Mouse (Mus musculus) bone marrow macrophage, adult 2 months (primary cell): ENCODE measurements around the gene Fads2.

ENCODE experiments used
- CTCF ChIP-seq: IDR thresholded peaks from 2 replicates; pipeline ENCODE4 v1.5.1; 2012; ENCODE audit warnings: low read depth, mild to moderate bottlenecking, low read length, moderate library complexity
- POLR2A ChIP-seq: IDR thresholded peaks from 2 replicates; pipeline ENCODE4 v1.6.1; 2012; ENCODE audit warnings: mild to moderate bottlenecking, low read depth, low read length, borderline replicate concordance

GRCm38 (mm10) chr19:10038364-10038763 is 63.2 kb downstream of the Fads2 start:
- no peak for TF ChIP-seq CTCF
- TF ChIP-seq POLR2A, result no peak
